Mouse (Mus musculus) midbrain, embryonic 11.5 days (tissue): Measurements from ENCODE around the gene Dhrs9. TPM values are rescaled to one million over a fixed set of nuclear protein-coding genes. Genes with fewer than 3 reads are reported as not detected.

Experiments
- ATAC-seq: fragments of 200-750 bp; cut with Nextera tagmentation; 2 replicates; pipeline ENCODE4 v1.8.0; 2017; ENCODE audit warnings: moderate TSS enrichment, moderate library complexity; ENCODE audit not compliant: low FRiP score
- DNase-seq: peaks from one replicate; pipeline ENCODE4 v3.0.0; 2015; ENCODE audit warnings: low spot score; ENCODE audit errors: missing footprints
- H3K27ac ChIP-seq: fragments of 300-500 bp; sonication (generic); 2 replicates; pipeline ENCODE4 v1.5.1; 2014; ENCODE audit warnings: low read depth, low read length
- H3K27me3 ChIP-seq: fragments of 300-500 bp; sonication (generic); 2 replicates; pipeline ENCODE4 v1.6.1; 2014; ENCODE audit warnings: mild to moderate bottlenecking, low read length, moderate library complexity, mixed read lengths; ENCODE audit not compliant: control insufficient read depth, insufficient read depth
- H3K36me3 ChIP-seq: fragments of 300-500 bp; sonication (generic); 2 replicates; pipeline ENCODE4 v1.6.1; 2014; ENCODE audit warnings: mild to moderate bottlenecking, low read length, moderate library complexity, mixed read lengths; ENCODE audit not compliant: control insufficient read depth, insufficient read depth
- H3K4me1 ChIP-seq: fragments of 300-500 bp; sonication (generic); 2 replicates; pipeline ENCODE4 v1.6.1; 2014; ENCODE audit warnings: low read length; ENCODE audit not compliant: control insufficient read depth, insufficient read depth
- H3K4me2 ChIP-seq: fragments of 300-500 bp; sonication (generic); 2 replicates; pipeline ENCODE4 v1.6.1; 2014; ENCODE audit warnings: mild to moderate bottlenecking, moderate library complexity
- H3K4me3 ChIP-seq: fragments of 300-500 bp; sonication (generic); 2 replicates; pipeline ENCODE4 v1.5.1; 2014; ENCODE audit warnings: low read depth, low read length
- H3K9ac ChIP-seq: fragments of 300-500 bp; sonication (generic); 2 replicates; pipeline ENCODE4 v1.6.1; 2014; ENCODE audit warnings: low read length
- H3K9me3 ChIP-seq: fragments of 300-500 bp; sonication (generic); 2 replicates; pipeline ENCODE4 v1.6.1; 2016; ENCODE audit warnings: low read length; ENCODE audit not compliant: control insufficient read depth
- WGBS: fragments of 180-500 bp; shearing (Covaris S2); extraction: QIAGEN DNeasy Blood & Tissue Kit; methylation state at CpG from one replicate; pipeline ENCODE4 v1.1.7; 2014; 5-methylcytosine and 5-hydroxymethylcytosine counted together
- polyA plus RNA-seq: library from polyadenylated mRNA; unstranded; fragments of >200 nt; fragmentation: Nextera tagmentation; extraction: Ambion mirVana; gene quantifications from 2 replicates; pipeline ENCODE4 v1.2.1, GENCODE M21; 2014

Dhrs9 gene
- polyA plus RNA-seq, 1 experiment from 2014 or later, result not detected

GRCm38 (mm10) chr2:69381740-69382139, 1.5 kb downstream of the Dhrs9 start:
- Histone ChIP-seq H3K27ac (no peak overlapping the region), H3K4me3 (no peak overlapping the region), H3K9me3 (no peaks in the 10 kb centered on the region), H3K27me3 (no peaks in the 10 kb centered on the region), H3K4me2 (no peak overlapping the region), H3K9ac (no peak overlapping the region), H3K4me1 (no peaks in the 10 kb centered on the region), H3K36me3 (no peaks in the 10 kb centered on the region)
- no peak for ATAC-seq
- DNase-seq, result no peak
- WGBS, result 53% methylated on average over 8 of the region's 8 CpGs

DNA sequence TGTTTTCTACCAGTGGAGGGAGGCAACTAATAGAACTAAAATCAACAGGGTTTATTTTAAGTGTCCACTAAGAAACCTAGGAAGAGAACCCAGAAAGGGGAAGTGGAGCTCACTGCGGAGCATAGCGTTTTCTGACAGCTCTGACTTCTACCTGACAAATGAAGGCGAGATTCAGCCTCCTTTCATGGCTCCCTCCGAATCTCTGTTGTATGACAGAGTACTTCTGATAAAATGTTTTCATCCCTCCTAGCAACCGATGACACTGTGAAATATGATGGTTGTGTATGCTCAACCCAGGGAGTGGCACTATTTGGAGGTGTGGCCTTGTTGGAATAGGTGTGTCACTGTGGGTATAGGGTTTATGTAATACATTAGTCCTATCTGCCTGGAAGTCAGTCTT, 2.6 kb downstream of the Dhrs9 start:
- H3K27me3 ChIP-seq, result no peaks in the 10 kb centered on the region
- H3K4me2 ChIP-seq, result no peak overlapping the region
- H3K4me3 ChIP-seq, result no peak overlapping the region
- ATAC-seq (no peak), DNase-seq (no peak)
- WGBS, result 89% methylated on average over 5 of the region's 5 CpGs
- no peak overlapping the region for H3K9ac ChIP-seq
- no peaks in the 10 kb centered on the region for H3K36me3 ChIP-seq
- no peaks in the 10 kb centered on the region for H3K4me1 ChIP-seq
- H3K27ac ChIP-seq, result no peak overlapping the region
- no peaks in the 10 kb centered on the region for H3K9me3 ChIP-seq

- no peak for DNase-seq
- Histone ChIP-seq H3K27ac (no peak overlapping the region), H3K4me1 (no peaks in the 10 kb centered on the region), H3K4me3 (no peak overlapping the region), H3K9me3 (no peaks in the 10 kb centered on the region), H3K9ac (no peak overlapping the region), H3K4me2 (no peak overlapping the region), H3K27me3 (no peaks in the 10 kb centered on the region), H3K36me3 (no peaks in the 10 kb centered on the region)
- no peak for ATAC-seq
- WGBS, result 90% methylated on average over 3 of the region's 3 CpGs
Measured at GRCm38 (mm10) chr2:69386118-69386871, 6.0 kb downstream of the Dhrs9 start.

DNA sequence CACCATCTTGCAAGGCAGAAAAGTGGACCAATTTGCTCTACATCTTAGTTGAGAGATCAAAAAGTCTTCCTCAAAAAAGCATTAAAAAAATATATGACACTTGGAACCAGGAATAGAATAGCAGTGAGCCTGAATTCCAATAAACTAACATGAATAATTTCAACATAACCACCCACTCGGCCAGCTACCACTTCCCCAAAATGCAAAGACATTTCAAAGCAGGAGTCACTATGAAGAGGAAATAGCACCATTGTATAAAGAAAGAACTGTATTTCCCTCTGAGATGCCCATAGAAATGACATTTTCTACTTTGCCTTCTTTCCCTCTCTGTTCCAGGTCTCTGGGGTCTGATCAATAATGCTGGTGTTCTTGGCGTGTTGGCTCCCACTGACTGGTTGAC, 13.7 kb downstream of the Dhrs9 start:
- no peak overlapping the region for H3K4me3 ChIP-seq
- no peaks in the 10 kb centered on the region for H3K4me1 ChIP-seq
- no peak for ATAC-seq

DNA sequence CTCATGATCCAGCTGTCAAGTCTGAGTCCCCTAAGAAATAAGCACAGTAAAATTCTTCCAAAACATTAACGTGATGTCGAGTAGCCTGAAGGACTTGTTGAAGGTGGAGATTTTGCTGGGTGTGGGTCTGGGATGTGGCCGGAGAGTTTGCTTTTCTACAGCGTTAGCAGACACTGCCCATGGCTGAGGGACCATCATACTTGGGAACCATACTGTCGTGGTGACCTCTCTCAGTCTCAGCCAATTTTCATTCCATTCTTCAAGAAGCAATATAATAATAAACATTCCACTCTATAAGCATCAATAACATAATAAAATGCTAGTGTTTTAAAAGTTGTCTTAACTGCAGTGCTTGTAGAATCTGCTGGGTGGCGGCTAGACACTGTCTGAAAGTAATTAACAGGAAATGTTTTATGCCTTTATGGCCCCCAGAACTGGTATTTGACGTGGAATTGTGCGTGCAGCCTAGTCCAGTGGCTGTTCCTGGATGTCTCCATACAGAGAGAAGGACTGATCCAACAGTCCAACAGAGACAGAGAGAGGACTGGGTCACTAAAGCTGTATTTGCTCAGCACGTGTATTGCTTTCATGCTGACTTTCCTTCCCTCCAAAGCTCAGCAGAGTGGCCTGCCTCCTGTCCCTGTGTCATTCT, 15.5 kb downstream of the Dhrs9 start:
- Histone ChIP-seq H3K36me3 (no peaks in the 10 kb centered on the region), H3K9me3 (no peaks in the 10 kb centered on the region), H3K27ac (no peak overlapping the region), H3K4me1 (no peaks in the 10 kb centered on the region), H3K4me2 (no peak overlapping the region), H3K27me3 (no peaks in the 10 kb centered on the region), H3K9ac (no peak overlapping the region), H3K4me3 (no peak overlapping the region)
- DNase-seq, result peak; percentile 28
- no peak for ATAC-seq
- WGBS, result 77% methylated on average over 9 of the region's 9 CpGs

More for the DNA sequence above, 13.7 kb downstream of the Dhrs9 start:
- Histone ChIP-seq H3K36me3 (no peaks in the 10 kb centered on the region), H3K27me3 (no peaks in the 10 kb centered on the region), H3K27ac (no peak overlapping the region), H3K9me3 (no peaks in the 10 kb centered on the region), H3K9ac (no peak overlapping the region), H3K4me2 (no peak overlapping the region)
- WGBS, result 93% methylated on average over 2 of the region's 2 CpGs
- DNase-seq, result no peak

GRCm38 (mm10) chr2:69396760-69397435, 16.7 kb downstream of the Dhrs9 start:
- Histone ChIP-seq H3K9me3 (no peaks in the 10 kb centered on the region), H3K4me3 (no peak overlapping the region), H3K36me3 (no peaks in the 10 kb centered on the region), H3K27me3 (no peaks in the 10 kb centered on the region), H3K4me2 (no peak overlapping the region), H3K27ac (no peak overlapping the region), H3K9ac (no peak overlapping the region), H3K4me1 (no peaks in the 10 kb centered on the region)
- peak; percentile 54 for DNase-seq
- ATAC-seq, result no peak
- WGBS, result 94% methylated on average over 12 of the region's 12 CpGs

DNA sequence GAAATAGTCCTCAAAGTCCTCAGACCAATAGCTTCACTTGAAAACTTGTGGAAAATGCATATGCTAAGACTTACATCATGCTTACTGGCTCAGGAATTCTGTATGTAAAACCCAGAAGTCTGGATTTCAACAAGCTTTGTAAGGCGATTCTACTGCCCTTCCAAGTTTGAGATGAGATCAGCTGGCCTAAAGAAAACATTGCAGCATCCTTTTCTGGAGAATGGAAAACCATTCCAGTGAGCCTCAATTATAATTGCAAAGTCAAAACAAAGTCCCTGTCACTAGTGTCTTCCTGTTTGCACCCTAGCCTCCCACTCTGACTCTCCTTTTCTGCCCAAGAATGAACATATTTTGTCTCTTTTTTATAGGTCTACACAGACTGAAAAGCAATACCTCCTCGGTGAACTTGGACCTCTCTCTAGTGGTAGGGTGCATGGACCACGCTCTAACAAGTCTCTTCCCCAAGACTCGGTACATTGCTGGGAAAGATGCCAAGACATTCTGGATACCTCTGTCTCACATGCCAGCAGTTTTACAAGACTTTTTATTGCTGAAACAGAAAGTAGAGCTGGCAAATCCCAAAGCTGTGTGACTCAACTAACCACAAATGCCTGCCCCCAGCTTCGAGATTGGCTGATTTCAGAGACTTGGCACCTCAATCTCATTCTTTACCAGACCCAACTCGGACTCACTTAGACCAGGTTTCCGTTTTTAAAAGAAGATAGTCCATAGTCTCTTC, 20.8 kb downstream of the Dhrs9 start:
- peak; percentile 64 for DNase-seq
- no peak overlapping the region for H3K4me3 ChIP-seq
- 90% methylated on average over 7 of the region's 7 CpGs for WGBS
- no peaks in the 10 kb centered on the region for H3K4me1 ChIP-seq
- no peak for ATAC-seq
- no peaks in the 10 kb centered on the region for H3K27me3 ChIP-seq
- H3K4me2 ChIP-seq, result no peak overlapping the region
- no peaks in the 10 kb centered on the region for H3K9me3 ChIP-seq
- no peak overlapping the region for H3K9ac ChIP-seq
- H3K27ac ChIP-seq, result no peak overlapping the region
- no peaks in the 10 kb centered on the region for H3K36me3 ChIP-seq

DNA sequence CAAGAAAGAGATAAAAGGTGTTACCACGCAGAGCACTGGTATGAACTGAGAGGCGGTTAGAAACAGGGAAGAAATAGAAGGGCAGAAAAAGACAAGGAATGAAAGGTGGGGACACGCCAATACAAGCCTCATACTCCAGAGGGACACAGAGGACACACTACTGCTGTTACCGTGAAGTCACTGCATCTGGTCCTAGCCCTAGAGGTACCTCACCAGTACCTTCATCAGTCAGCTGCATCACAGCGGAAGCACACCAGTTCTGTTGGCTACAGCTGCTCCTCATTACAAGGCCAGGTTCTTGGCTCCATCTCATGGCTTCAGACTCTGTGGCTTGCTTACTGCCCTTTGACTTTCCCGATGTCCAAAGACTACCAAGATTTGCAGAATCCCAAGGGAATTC, 21.6 kb downstream of the Dhrs9 start:
- H3K27me3 ChIP-seq, result no peaks in the 10 kb centered on the region
- H3K4me3 ChIP-seq, result no peak overlapping the region
- no peaks in the 10 kb centered on the region for H3K9me3 ChIP-seq
- H3K4me1 ChIP-seq, result no peaks in the 10 kb centered on the region
- H3K27ac ChIP-seq, result no peak overlapping the region
- DNase-seq (peak; percentile 59), ATAC-seq (no peak)
- no peak overlapping the region for H3K9ac ChIP-seq
- H3K36me3 ChIP-seq, result no peaks in the 10 kb centered on the region
- 89% methylated on average over 6 of the region's 6 CpGs for WGBS
- H3K4me2 ChIP-seq, result no peak overlapping the region
